Mouse (Mus musculus): ENCODE results near the gene Bdh1.

DNA sequence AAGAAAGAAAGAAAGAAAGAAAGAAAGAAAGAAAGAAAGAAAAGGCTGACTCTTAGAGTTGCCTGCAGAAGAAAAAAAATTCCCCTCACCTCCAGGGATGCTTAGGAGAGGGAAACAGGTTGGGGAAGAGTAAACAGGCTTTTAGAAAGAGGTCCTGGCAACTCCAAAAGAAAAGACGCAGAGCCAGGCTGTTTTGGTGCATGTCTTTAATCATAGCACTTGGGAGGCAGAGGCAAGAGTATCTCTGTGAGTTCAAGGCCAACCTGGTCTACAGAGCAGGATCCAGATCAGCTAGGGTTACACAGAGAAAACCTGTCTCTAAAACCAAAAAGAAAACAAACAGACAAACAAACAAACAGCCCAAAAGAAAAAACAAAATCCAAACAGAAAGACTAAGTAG lies 642 bp downstream of the Bdh1 start:
- TF ChIP-seq POLR2A (IDR thresholded peaks at IDR 0.05; ENCODE audit: low read depth, low read length) (no peak), CTCF (conservative IDR thresholded peaks at IDR 0.05; ENCODE audit: insufficient read depth, insufficient read length, low read depth, low read length) (no peak)

Measured in kidney, adult 2 months (tissue).